Mouse (Mus musculus) midbrain, embryonic 10.5 days (tissue): ENCODE measurements around the gene Gtf2b. TPM values are rescaled to one million over a fixed set of nuclear protein-coding genes. Genes with fewer than 3 reads are reported as not detected.

ENCODE experiments used
- DNase-seq: peaks from one replicate; pipeline ENCODE4 v3.0.0-alpha.2; 2017; ENCODE audit warnings: low spot score
- H3K27ac ChIP-seq: fragments of 300-500 bp; sonication (generic); replicated peaks from 2 replicates; pipeline ENCODE4 v1.5.1; 2016; ENCODE audit warnings: mild to moderate bottlenecking
- H3K27me3 ChIP-seq: fragments of 300-500 bp; sonication (generic); 2 replicates; pipeline ENCODE4 v1.6.1; 2016; ENCODE audit warnings: low read depth, mild to moderate bottlenecking; ENCODE audit not compliant: poor library complexity, severe bottlenecking
- H3K36me3 ChIP-seq: fragments of 300-500 bp; sonication (generic); 2 replicates; pipeline ENCODE4 v1.6.1; 2016; ENCODE audit warnings: mild to moderate bottlenecking, moderate library complexity
- H3K4me1 ChIP-seq: fragments of 300-500 bp; sonication (generic); 2 replicates; pipeline ENCODE4 v1.6.1; 2016
- H3K4me3 ChIP-seq: fragments of 300-500 bp; sonication (generic); 2 replicates; pipeline ENCODE4 v1.5.1; 2016; ENCODE audit warnings: mild to moderate bottlenecking, moderate library complexity
- H3K9me3 ChIP-seq: fragments of 300-500 bp; sonication (generic); replicated peaks from 2 replicates; pipeline ENCODE4 v1.6.1; 2016; ENCODE audit warnings: mild to moderate bottlenecking
- WGBS: fragments of 180-500 bp; shearing (Covaris S2); methylation state at CpG from one replicate; pipeline ENCODE4 v1.1.7; 2016; 5-methylcytosine and 5-hydroxymethylcytosine counted together
- polyA plus RNA-seq: library from polyadenylated mRNA; unstranded; fragments of >200 nt; fragmentation: Nextera tagmentation; extraction: Ambion mirVana; gene quantifications from 2 replicates; pipeline ENCODE4 v1.2.1, GENCODE M21; 2016

The Gtf2b gene
- 86.7 and 87.0 TPM in 2 replicates for polyA plus RNA-seq

DNA sequence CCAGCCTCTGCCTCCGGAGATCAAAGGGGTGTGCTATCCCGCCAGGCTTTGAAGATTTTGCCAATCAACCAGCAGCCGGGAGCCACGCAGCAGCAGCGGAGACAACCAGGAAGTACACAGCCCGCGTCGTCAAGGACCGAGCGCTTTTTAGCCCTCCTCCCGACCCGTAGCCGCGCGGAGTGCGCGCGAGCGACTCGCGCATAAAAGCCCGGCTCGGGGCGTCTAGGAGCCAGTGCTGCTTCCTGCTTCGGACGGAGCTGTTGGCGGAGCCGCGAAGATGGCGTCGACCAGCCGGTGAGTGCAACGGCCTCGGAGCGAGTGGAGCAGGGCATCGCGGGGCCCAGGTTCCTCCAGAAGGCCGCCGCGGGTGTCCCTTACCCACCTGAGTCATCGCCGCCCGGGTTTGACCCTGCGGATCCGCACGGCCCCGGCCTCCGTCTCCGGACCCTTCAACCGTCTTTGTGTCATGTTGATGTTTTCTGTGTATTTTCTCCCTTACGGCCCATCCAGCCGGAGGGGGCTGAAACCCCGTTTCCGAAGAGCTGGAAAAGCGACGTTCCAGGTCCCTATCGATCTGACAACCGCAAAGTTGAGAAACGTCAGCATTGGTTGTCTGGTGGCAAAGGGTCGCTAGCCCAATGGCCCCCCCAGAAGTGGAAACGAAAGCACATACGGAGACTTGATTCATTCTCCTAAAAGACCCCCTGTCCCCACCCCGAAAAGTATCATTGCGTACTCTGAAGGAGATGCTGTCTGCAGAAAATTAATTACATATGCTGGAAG lies at the start of gene Gtf2b:
TSS of gene Gtf2b (plus strand) at position 51 of the 783 bp plus-strand sequence.
- Histone ChIP-seq H3K36me3 (no peaks in the 10 kb centered on the region), H3K9me3 (no peaks in the 10 kb centered on the region), H3K27me3 (no peaks in the 10 kb centered on the region), H3K4me3 (peak within 1 kb of the TSS; percentile 89), H3K27ac (peak within 1 kb of the TSS; percentile 98), H3K4me1 (peaks cover 18% of the 10 kb centered on the region)
- WGBS, result under 1% methylated on average over 64 of the region's 64 CpGs
- DNase-seq, result peak; percentile 94

DNA sequence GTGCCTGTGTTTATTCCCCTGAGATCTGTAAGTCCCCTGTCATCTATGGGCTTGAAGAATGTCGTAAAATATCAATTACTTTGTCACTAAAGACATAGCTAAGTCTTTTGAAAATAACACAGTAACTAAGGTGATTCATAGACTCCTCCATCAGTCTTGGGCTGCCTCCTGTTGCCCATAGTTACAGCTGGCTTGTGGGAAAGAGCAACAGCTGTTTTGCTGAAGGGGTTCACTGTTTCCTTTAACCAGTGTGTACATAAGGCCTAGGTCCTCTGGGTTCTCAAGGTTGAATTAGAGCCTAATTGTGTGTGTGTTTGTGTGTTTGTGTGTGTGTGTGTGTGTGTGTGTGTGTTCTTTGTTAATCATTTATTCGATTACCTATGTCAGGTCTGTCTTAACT lies 39.4 kb upstream of the Gtf2b start:
- Histone ChIP-seq H3K9me3 (no peaks in the 10 kb centered on the region), H3K4me1 (no peaks in the 10 kb centered on the region)
- 80% methylated on average over 2 of the region's 2 CpGs for WGBS

DNA sequence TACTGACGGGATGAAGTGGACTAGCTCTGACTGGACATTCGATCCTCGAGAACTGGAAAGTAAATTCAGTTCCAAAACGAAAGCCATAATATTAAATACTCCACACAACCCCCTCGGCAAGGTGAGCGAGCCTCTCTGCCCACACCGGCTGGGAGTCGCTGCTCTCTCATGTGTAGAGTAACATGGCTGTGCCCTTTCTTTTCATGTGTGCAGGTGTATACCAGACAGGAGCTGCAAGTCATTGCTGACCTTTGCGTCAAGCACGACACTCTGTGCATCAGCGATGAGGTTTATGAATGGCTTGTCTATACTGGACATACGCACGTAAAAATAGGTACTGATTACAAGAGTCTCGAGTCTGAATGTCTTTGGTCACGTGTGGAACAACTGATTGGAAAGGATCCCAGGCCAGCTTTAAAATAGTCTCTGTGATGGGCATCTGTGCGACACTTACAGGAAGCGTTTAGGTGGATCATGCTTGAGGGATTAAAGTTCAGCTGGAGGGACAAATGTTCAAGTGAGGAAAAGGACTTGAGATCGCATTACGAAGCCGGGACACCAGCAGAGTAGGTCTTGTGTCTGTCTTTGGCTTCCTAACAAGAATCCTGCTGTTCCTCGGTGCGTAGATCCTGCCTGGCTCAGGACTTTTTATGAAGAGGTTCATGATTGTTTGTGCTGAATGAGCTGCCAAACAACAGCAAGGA lies 38.7 kb upstream of the Gtf2b start:
- no peaks in the 10 kb centered on the region for H3K36me3 ChIP-seq
- no peak overlapping the region for H3K27ac ChIP-seq
- no peak for DNase-seq
- H3K9me3 ChIP-seq, result no peaks in the 10 kb centered on the region
- H3K27me3 ChIP-seq, result no peaks in the 10 kb centered on the region
- no peaks in the 10 kb centered on the region for H3K4me1 ChIP-seq
- no peak overlapping the region for H3K4me3 ChIP-seq
- 89% methylated on average over 22 of the region's 22 CpGs for WGBS

More for the DNA sequence above, 39.4 kb upstream of the Gtf2b start:
- Histone ChIP-seq H3K27ac (no peak overlapping the region), H3K36me3 (no peaks in the 10 kb centered on the region), H3K27me3 (no peaks in the 10 kb centered on the region), H3K4me3 (no peak overlapping the region)
- DNase-seq, result no peak

DNA sequence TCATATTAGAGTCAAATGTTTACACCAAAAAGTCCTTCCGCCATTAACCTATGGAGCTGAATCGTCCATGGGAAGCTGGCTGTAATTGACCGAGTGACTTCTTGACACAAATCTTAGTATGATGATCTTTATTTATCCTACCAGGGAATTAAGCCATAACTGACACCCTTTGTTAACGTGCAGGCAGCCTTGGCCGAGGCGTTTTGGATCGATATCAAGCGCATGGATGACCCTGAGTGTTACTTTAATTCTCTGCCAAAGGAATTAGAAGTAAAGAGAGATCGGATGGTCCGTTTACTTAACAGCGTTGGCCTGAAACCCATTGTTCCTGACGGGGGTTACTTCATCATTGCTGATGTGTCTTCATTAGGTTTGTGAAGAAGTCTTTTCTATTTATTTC lies 30.6 kb upstream of the Gtf2b start:
- H3K4me1 ChIP-seq, result no peaks in the 10 kb centered on the region
- no peaks in the 10 kb centered on the region for H3K9me3 ChIP-seq
- no peaks in the 10 kb centered on the region for H3K36me3 ChIP-seq
- 73% methylated on average over 12 of the region's 12 CpGs for WGBS
- no peak overlapping the region for H3K27ac ChIP-seq
- no peak for DNase-seq
- no peaks in the 10 kb centered on the region for H3K27me3 ChIP-seq
- H3K4me3 ChIP-seq, result no peak overlapping the region

DNA sequence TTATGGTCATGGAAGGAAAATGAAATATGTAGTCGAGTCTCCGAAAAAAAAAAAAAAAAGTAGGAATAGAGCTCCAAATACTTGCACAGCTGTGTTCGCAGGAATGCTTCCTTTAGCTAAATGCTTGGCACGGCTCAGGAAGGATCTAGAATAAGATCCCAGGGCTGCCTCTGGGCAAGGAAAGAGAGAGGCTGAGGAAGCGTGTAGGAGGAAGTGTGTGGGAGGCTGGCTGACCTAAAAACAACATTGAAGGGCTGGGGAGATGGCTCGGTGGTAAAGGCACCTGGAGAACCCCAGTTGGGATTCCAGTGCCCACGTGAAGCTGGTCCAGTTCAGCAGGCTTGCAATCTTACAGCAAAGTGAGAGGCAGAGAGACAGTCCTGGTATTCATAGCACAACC lies 23.9 kb upstream of the Gtf2b start:
- Histone ChIP-seq H3K9me3 (no peaks in the 10 kb centered on the region), H3K36me3 (no peaks in the 10 kb centered on the region), H3K27me3 (no peaks in the 10 kb centered on the region), H3K4me1 (no peaks in the 10 kb centered on the region), H3K27ac (no peak overlapping the region), H3K4me3 (no peak overlapping the region)
- WGBS, result 91% methylated on average over 7 of the region's 7 CpGs
- DNase-seq, result no peak

DNA sequence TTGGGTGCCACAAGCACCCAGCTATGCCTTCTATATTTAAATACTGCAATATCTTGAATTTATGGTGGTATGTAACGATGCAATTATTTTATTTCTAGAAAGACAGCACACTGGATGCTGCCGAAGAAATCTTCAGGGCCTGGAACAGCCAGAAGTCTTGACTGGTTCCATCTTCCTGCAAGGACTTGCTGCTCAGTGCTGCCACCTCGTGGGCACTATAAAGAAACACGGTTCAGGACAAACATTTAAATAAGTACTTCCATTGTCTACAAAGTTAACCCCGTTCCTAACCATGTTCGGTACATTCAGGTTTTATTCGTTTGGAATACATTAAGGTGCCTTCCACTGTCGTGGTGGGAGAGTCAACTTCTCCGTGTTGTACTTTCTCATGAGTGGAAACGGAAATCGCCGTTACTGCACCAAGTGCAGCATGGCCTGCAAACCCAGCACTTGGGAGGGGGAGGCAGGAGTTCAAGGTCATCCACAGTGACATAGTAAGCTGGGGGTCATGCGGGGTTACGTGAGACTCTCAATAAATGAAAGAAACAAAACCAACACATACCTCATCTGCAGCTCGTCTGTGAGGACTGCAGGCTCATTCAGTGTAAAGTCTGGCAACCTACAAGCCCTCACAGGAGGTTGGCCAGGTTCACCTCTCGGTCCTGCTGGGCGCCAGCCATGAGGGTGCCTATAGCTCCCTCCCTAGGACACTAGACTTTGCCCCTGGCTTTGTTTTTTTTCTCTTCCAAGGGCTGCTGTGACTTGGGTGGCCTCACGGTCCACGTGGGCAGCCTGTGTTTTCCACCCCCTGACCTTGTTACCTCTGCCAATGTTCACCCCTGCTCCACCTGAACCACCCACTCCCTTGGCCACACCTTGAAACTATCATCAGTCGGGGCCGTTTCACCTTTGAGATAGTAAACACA lies 20.6 kb upstream of the Gtf2b start:
- no peaks in the 10 kb centered on the region for H3K4me1 ChIP-seq
- H3K9me3 ChIP-seq, result no peaks in the 10 kb centered on the region
- H3K27me3 ChIP-seq, result no peaks in the 10 kb centered on the region
- 63% methylated on average over 21 of the region's 21 CpGs for WGBS
- DNase-seq, result peak; percentile 55
- H3K4me3 ChIP-seq, result no peak overlapping the region
- no peaks in the 10 kb centered on the region for H3K36me3 ChIP-seq
- H3K27ac ChIP-seq, result no peak overlapping the region

DNA sequence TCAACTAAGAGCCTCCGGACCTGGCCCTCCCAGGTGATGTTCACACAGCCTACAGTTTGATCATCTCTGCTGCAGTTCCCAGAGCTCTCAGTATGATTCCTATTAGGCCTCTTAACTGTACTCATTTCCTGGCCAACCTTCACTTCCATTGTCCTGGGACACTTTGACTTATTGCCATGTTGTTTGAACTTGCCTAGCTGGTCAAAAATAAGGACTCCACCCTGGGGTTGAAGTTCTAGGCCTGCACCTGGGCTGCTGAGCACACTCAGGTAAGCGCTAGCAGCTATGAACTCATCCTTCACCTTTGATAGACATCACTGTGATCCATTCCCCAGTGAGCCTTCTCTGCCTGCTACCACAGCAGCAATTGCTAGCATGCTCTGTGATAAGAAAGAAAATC lies 19.8 kb upstream of the Gtf2b start:
- Histone ChIP-seq H3K27me3 (no peaks in the 10 kb centered on the region), H3K27ac (no peak overlapping the region), H3K36me3 (no peaks in the 10 kb centered on the region), H3K9me3 (no peaks in the 10 kb centered on the region), H3K4me1 (no peaks in the 10 kb centered on the region), H3K4me3 (no peak overlapping the region)
- no peak for DNase-seq
- 94% methylated on average over 2 of the region's 2 CpGs for WGBS

DNA sequence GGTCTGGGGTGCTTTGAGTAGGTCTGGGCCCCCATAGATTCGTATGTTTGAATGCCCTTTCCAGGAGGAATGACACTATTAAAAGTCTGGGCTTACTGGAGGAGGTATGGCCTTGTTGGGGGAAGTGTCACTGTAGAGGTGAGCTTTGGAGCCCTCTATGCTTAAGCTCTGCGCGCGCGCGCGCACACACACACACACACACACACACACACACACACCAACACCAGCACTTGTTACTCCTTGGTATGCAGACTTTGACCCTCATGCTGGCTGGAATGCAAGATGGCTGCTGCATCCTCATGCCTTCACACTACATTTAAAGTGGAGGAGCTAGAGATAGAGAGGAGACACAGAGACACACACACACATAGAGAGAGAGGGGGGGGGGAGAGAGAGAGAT lies 17.2 kb upstream of the Gtf2b start:
- Histone ChIP-seq H3K27me3 (no peaks in the 10 kb centered on the region), H3K36me3 (no peaks in the 10 kb centered on the region), H3K4me3 (no peak overlapping the region), H3K9me3 (no peaks in the 10 kb centered on the region), H3K27ac (no peak overlapping the region), H3K4me1 (no peaks in the 10 kb centered on the region)
- DNase-seq, result no peak
- WGBS, result 94% methylated on average over 7 of the region's 7 CpGs

DNA sequence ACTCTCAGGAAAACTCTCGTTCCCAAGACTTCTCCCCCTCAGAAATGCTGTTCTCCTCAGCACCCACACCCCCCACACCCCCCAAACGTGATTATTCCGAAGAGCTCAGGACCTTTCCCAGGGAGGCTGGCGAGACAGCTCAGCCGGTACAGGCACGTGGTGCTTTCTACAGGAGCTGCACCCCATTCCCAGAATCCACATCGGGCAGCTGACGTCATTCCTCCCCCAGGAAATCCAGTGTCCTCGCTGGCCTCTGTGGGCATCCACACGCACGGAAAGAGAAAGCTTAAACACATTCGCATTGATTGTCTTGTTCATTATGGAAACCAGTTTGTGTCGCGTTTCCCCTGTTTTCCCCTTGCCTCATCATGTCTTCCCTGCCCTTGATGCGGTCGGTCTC lies 15.7 kb upstream of the Gtf2b start:
- no peak overlapping the region for H3K27ac ChIP-seq
- WGBS, result 86% methylated on average over 16 of the region's 16 CpGs
- no peak for DNase-seq
- no peaks in the 10 kb centered on the region for H3K4me1 ChIP-seq
- no peaks in the 10 kb centered on the region for H3K27me3 ChIP-seq
- H3K9me3 ChIP-seq, result no peaks in the 10 kb centered on the region
- no peak overlapping the region for H3K4me3 ChIP-seq
- no peaks in the 10 kb centered on the region for H3K36me3 ChIP-seq

DNA sequence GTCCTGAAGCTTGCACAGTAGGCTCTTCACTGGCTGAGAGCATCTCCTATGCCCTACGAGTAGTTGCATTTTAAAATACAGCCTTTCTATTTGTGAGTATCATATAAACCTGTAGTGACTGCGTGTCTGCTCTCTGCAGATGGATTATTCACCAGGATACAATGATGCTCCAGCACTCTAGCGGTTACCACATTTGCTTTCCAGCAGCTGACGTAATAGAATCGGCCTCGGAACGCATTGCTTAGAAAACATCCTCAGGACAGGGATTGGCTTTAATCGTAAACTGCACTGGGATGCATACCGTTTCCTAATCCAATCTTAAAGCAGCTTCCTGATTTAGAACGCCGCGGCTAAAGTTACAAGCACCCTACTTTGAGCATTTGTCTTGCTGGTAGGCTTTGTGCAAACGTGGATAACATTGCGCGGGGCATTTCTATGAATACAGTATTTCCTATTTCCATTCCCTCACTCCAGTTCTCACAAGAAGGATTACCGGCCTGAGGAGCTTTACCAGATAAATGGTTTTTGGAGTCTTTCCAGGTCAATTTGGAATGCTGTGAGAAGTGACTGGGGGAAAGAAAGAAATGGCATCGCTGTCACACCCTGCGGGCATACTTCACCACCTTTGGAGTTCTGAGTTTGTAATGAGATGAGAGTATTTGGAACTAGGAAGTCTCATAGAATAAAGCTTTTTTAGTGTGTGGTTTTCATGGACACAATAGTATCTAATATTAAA lies 9.5 kb upstream of the Gtf2b start:
- no peak overlapping the region for H3K4me3 ChIP-seq
- 94% methylated on average over 18 of the region's 18 CpGs for WGBS
- H3K9me3 ChIP-seq, result no peaks in the 10 kb centered on the region
- no peaks in the 10 kb centered on the region for H3K27me3 ChIP-seq
- no peaks in the 10 kb centered on the region for H3K36me3 ChIP-seq
- no peak for DNase-seq
- H3K4me1 ChIP-seq, result no peaks in the 10 kb centered on the region
- H3K27ac ChIP-seq, result no peak overlapping the region

DNA sequence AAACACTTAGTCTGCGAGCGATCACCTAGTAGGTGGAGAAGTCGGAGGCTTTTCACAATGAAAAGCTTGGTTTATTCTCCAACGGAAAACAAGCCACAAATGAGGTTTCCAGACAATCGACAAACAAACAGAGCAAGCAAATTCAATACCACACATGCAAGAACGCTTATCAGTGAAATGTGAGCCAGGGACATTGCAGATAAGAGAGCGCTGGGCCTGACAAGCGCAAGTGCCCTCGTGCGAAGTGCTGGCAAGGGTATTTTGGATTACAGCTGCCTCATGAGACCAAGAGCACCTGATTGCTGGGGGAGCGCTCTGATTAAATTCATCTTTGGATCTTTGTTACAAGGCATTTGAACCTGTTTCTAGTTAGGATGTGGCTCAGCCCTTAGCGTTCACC lies 7.0 kb upstream of the Gtf2b start:
- H3K36me3 ChIP-seq, result no peaks in the 10 kb centered on the region
- DNase-seq, result no peak

DNA sequence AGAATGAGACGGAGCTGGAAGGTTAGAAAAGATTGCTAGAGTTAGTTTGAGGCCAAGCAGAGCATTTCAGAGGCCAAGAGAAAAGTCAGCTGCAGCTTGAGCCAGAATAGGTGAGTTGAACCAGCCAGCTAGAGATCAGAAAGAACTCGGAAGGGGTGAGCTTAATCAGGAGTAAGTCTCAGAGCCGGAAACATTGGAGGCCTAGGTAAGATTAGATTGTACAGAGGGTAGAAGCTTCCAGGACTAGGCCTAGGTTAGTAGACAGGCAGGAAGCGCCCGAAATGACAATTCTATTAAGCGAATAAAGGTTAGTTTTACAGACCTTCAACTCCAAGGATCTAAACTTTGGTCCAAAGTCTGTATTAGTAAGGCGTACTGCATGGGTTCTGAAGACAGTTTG lies 6.3 kb upstream of the Gtf2b start:
- DNase-seq, result no peak
- Histone ChIP-seq H3K27ac (no peak overlapping the region), H3K36me3 (no peaks in the 10 kb centered on the region), H3K4me3 (no peak overlapping the region), H3K9me3 (no peaks in the 10 kb centered on the region), H3K27me3 (no peaks in the 10 kb centered on the region), H3K4me1 (no peaks in the 10 kb centered on the region)
- 88% methylated on average over 7 of the region's 7 CpGs for WGBS

More for the DNA sequence above, 7.0 kb upstream of the Gtf2b start:
- no peak overlapping the region for H3K27ac ChIP-seq
- no peak overlapping the region for H3K4me3 ChIP-seq
- WGBS, result 67% methylated on average over 12 of the region's 12 CpGs
- H3K4me1 ChIP-seq, result no peaks in the 10 kb centered on the region
- no peaks in the 10 kb centered on the region for H3K27me3 ChIP-seq
- no peaks in the 10 kb centered on the region for H3K9me3 ChIP-seq
